Mouse (Mus musculus) neural tube, embryonic 13.5 days (tissue): ENCODE measurements around the gene Vps39. TPM values are rescaled to one million over a fixed set of nuclear protein-coding genes. Genes with fewer than 3 reads are reported as not detected.

Experiments used
- ATAC-seq: fragments of 200-750 bp; cut with Nextera tagmentation; 2 replicates; pipeline ENCODE4 v1.8.0; 2017; ENCODE audit warnings: low read depth, mild to moderate bottlenecking, moderate TSS enrichment, moderate library complexity
- H3K27ac ChIP-seq: fragments of 300-500 bp; sonication (generic); replicated peaks from 2 replicates; pipeline ENCODE4 v1.5.1; 2015; ENCODE audit warnings: moderate library complexity, mild to moderate bottlenecking, inconsistent platforms
- H3K27me3 ChIP-seq: fragments of 300-500 bp; sonication (generic); 2 replicates; pipeline ENCODE4 v1.6.1; 2015; ENCODE audit warnings: mild to moderate bottlenecking, inconsistent platforms
- H3K36me3 ChIP-seq: fragments of 300-500 bp; sonication (generic); 2 replicates; pipeline ENCODE4 v1.6.1; 2015; ENCODE audit warnings: mild to moderate bottlenecking, inconsistent platforms
- H3K4me1 ChIP-seq: fragments of 300-500 bp; sonication (generic); replicated peaks from 2 replicates; pipeline ENCODE4 v1.6.1; 2015; ENCODE audit warnings: inconsistent platforms
- H3K4me2 ChIP-seq: fragments of 300-500 bp; sonication (generic); 2 replicates; pipeline ENCODE4 v1.6.1; 2015; ENCODE audit warnings: inconsistent platforms, mild to moderate bottlenecking, moderate library complexity
- H3K4me3 ChIP-seq: fragments of 300-500 bp; sonication (generic); 2 replicates; pipeline ENCODE4 v1.5.1; 2015; ENCODE audit warnings: mild to moderate bottlenecking, inconsistent platforms
- H3K9ac ChIP-seq: fragments of 300-500 bp; sonication (generic); 2 replicates; pipeline ENCODE4 v1.6.1; 2015; ENCODE audit warnings: moderate library complexity, mild to moderate bottlenecking, inconsistent platforms
- H3K9me3 ChIP-seq: fragments of 300-500 bp; sonication (generic); 2 replicates; pipeline ENCODE4 v1.6.1; 2016; ENCODE audit warnings: inconsistent platforms
- WGBS: fragments of 180-500 bp; shearing (Covaris S2); methylation state at CpG from one replicate; pipeline ENCODE4 v1.1.7; 2015; 5-methylcytosine and 5-hydroxymethylcytosine counted together
- polyA plus RNA-seq: library from polyadenylated mRNA; unstranded; fragments of >200 nt; fragmentation: Nextera tagmentation; extraction: Ambion mirVana; gene quantifications from 2 replicates; pipeline ENCODE4 v1.2.1, GENCODE M21; 2015

The Vps39 gene
- polyA plus RNA-seq, 1 experiment from 2014 or later: 42.4 TPM

DNA sequence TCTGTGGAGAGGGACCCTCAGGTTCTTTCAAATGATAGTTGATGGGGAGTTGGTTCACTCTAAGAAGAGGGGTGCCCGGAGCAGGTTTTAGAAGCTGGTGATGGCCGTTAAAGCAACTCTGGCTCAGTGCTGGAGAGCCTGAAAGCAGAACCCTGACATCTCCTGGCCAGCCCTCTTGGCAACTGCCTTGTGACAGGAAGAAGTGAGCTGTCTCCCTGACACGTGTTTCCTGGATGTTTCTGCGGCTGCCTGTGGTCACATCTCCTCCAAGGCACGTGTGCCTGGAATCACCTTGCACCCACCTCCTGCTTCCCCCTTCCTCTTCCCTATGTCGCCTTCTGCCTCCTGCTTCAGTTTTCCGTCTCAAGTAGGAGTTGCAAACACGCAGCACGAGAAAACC lies 4.8 kb downstream of the Vps39 start:
- H3K4me2 ChIP-seq: no peak overlapping the region
- H3K9ac ChIP-seq: no peak overlapping the region
- no peak overlapping the region for H3K4me3 ChIP-seq
- peaks cover 23% of the 10 kb centered on the region for H3K4me1 ChIP-seq
- ATAC-seq: no peak
- WGBS: 94% methylated on average over 9 of the region's 9 CpGs
- H3K27ac ChIP-seq: no peak overlapping the region
- peaks cover 62% of the 10 kb centered on the region for H3K36me3 ChIP-seq
- H3K9me3 ChIP-seq: no peaks in the 10 kb centered on the region
- H3K27me3 ChIP-seq: no peaks in the 10 kb centered on the region

- no peaks in the 10 kb centered on the region for H3K9me3 ChIP-seq
- H3K36me3 ChIP-seq: peaks cover 96% of the 10 kb centered on the region
- no peak overlapping the region for H3K27ac ChIP-seq
- H3K27me3 ChIP-seq: no peaks in the 10 kb centered on the region
- H3K4me2 ChIP-seq: no peak overlapping the region
- no peak for ATAC-seq
- H3K4me3 ChIP-seq: no peak overlapping the region
- H3K4me1 ChIP-seq: no peaks in the 10 kb centered on the region
- 100% methylated on average over 1 of the region's 1 CpGs for WGBS
- H3K9ac ChIP-seq: no peak overlapping the region
Measured at GRCm38 (mm10) chr2:120341741-120342140, 11.2 kb downstream of the Vps39 start.

GRCm38 (mm10) chr2:120337886-120338285 lies 15.1 kb downstream of the Vps39 start:
- Histone ChIP-seq H3K4me1 (no peaks in the 10 kb centered on the region), H3K27ac (no peak overlapping the region), H3K9ac (no peak overlapping the region), H3K9me3 (no peaks in the 10 kb centered on the region), H3K27me3 (no peaks in the 10 kb centered on the region), H3K4me3 (no peak overlapping the region), H3K36me3 (peaks cover 94% of the 10 kb centered on the region), H3K4me2 (no peak overlapping the region)
- no peak for ATAC-seq
- 84% methylated on average over 2 of the region's 2 CpGs for WGBS

DNA sequence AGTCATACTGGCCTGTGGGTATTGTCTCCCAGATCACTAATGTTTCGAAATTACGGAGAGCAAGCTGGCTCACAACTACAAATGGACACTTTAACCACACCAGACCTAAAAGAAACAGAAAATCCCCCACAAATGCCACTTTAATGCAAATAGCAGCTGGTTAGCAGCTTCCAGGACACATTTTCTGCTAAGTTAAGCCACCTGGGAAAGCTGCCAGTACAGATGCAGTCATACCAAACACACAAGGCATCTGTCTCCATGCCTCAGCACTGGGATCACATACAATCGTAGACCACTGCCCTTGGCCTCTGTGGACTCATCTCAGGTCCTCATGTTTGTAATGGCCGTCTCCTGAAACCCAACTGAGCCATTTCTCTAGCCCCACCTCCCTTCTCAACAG lies 21.4 kb downstream of the Vps39 start:
- Histone ChIP-seq H3K27ac (no peak overlapping the region), H3K36me3 (peaks cover 86% of the 10 kb centered on the region), H3K4me3 (no peak overlapping the region), H3K4me2 (no peak overlapping the region), H3K27me3 (no peaks in the 10 kb centered on the region), H3K9ac (no peak overlapping the region), H3K9me3 (no peaks in the 10 kb centered on the region), H3K4me1 (no peaks in the 10 kb centered on the region)
- WGBS: 91% methylated on average over 4 of the region's 4 CpGs
- no peak for ATAC-seq

DNA sequence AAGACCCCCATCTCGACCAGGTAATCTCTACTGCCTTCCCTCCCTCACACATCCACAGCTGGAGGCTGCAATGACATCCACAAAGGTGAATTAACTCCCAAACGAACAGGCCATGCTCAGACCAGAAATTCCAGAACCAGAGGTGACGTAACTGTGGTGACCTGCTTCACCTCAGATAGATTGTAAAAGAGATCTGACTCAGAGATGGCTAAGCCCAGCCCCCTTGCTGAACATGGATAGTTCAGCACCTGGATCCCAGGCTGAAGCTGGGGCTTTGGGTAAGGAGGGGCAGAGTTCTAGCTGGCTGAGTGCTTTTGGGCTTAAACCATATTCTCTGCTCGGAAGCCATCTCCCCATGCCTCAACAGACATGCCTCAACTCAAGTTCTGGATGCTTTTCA lies 37.9 kb downstream of the Vps39 start:
- H3K4me3 ChIP-seq: no peak overlapping the region
- no peak for ATAC-seq
- 72% methylated on average over 4 of the region's 4 CpGs for WGBS

GRCm38 (mm10) chr2:120314487-120314886 lies 38.5 kb downstream of the Vps39 start:
- ATAC-seq: no peak
- no peak overlapping the region for H3K4me2 ChIP-seq
- no peaks in the 10 kb centered on the region for H3K4me1 ChIP-seq
- peaks cover 44% of the 10 kb centered on the region for H3K36me3 ChIP-seq
- H3K9ac ChIP-seq: no peak overlapping the region
- no peak overlapping the region for H3K27ac ChIP-seq
- H3K4me3 ChIP-seq: no peak overlapping the region
- no peaks in the 10 kb centered on the region for H3K27me3 ChIP-seq
- 84% methylated on average over 4 of the region's 4 CpGs for WGBS
- H3K9me3 ChIP-seq: no peaks in the 10 kb centered on the region

More for the DNA sequence above, 37.9 kb downstream of the Vps39 start:
- H3K9me3 ChIP-seq: no peaks in the 10 kb centered on the region
- H3K9ac ChIP-seq: no peak overlapping the region
- no peaks in the 10 kb centered on the region for H3K4me1 ChIP-seq
- no peak overlapping the region for H3K4me2 ChIP-seq
- H3K27ac ChIP-seq: no peak overlapping the region
- H3K36me3 ChIP-seq: peaks cover 49% of the 10 kb centered on the region
- no peaks in the 10 kb centered on the region for H3K27me3 ChIP-seq

GRCm38 (mm10) chr2:120313976-120314375 lies 39.0 kb downstream of the Vps39 start, which contains the start of gene Pla2g4f:
TSS of gene Pla2g4f (minus strand) at chr2:120314165.
- H3K36me3 ChIP-seq: peaks cover 39% of the 10 kb centered on the region
- H3K4me2 ChIP-seq: no peak within 1 kb of the TSS
- WGBS: 63% methylated on average over 3 of the region's 3 CpGs
- no peaks in the 10 kb centered on the region for H3K9me3 ChIP-seq
- H3K27me3 ChIP-seq: no peaks in the 10 kb centered on the region
- no peaks in the 10 kb centered on the region for H3K4me1 ChIP-seq
- no peak within 1 kb of the TSS for H3K27ac ChIP-seq
- H3K9ac ChIP-seq: no peak within 1 kb of the TSS
- H3K4me3 ChIP-seq: no peak within 1 kb of the TSS
- no peak for ATAC-seq

GRCm38 (mm10) chr2:120312276-120312825 lies 40.6 kb downstream of the Vps39 start:
- WGBS: 90% methylated on average over 7 of the region's 7 CpGs
- Histone ChIP-seq H3K27ac (no peak overlapping the region), H3K36me3 (peaks cover 23% of the 10 kb centered on the region), H3K9me3 (no peaks in the 10 kb centered on the region), H3K4me2 (no peak overlapping the region), H3K27me3 (no peaks in the 10 kb centered on the region), H3K9ac (no peak overlapping the region), H3K4me3 (no peak overlapping the region), H3K4me1 (no peaks in the 10 kb centered on the region)
- no peak for ATAC-seq

GRCm38 (mm10) chr2:120304113-120304512 lies 48.8 kb downstream of the Vps39 start:
- WGBS: 33% methylated on average over 3 of the region's 3 CpGs
- no peak for ATAC-seq
- Histone ChIP-seq H3K9me3 (no peaks in the 10 kb centered on the region), H3K36me3 (no peaks in the 10 kb centered on the region), H3K4me1 (no peaks in the 10 kb centered on the region), H3K27ac (no peak overlapping the region), H3K9ac (no peak overlapping the region), H3K27me3 (no peaks in the 10 kb centered on the region), H3K4me3 (no peak overlapping the region), H3K4me2 (no peak overlapping the region)

GRCm38 (mm10) chr2:120301076-120301475 lies 51.9 kb downstream of the Vps39 start:
- Histone ChIP-seq H3K4me1 (no peaks in the 10 kb centered on the region), H3K27me3 (no peaks in the 10 kb centered on the region), H3K27ac (no peak overlapping the region), H3K4me3 (no peak overlapping the region), H3K9ac (no peak overlapping the region), H3K4me2 (no peak overlapping the region), H3K9me3 (no peaks in the 10 kb centered on the region), H3K36me3 (no peaks in the 10 kb centered on the region)
- WGBS: 96% methylated on average over 6 of the region's 6 CpGs
- no peak for ATAC-seq

GRCm38 (mm10) chr2:120299866-120300265 lies 53.1 kb downstream of the Vps39 start:
- no peak for ATAC-seq
- WGBS: 92% methylated on average over 4 of the region's 4 CpGs
- Histone ChIP-seq H3K27ac (no peak overlapping the region), H3K4me3 (no peak overlapping the region), H3K4me1 (no peaks in the 10 kb centered on the region), H3K36me3 (no peaks in the 10 kb centered on the region), H3K4me2 (no peak overlapping the region), H3K9me3 (no peaks in the 10 kb centered on the region), H3K27me3 (no peaks in the 10 kb centered on the region), H3K9ac (no peak overlapping the region)

DNA sequence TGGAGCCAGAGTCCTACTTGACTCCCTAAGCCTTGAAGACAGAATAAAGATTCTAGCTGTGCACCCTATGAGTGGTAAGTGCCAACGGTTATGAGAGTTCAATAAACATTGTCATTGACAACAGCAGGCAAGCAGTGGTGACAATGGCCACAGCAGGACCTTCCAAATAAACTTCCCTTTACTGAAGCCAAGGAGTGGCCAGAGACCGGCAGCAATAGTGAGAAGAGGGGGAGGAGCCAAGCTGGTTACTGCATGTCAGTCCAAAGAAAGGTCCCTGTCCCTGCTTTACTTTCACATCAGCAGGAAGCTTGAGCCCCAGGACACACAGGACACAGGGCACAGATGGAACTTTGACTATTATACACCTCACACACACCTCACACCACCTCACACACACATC lies 56.8 kb downstream of the Vps39 start:
- WGBS: 9% methylated on average over 2 of the region's 2 CpGs
- no peaks in the 10 kb centered on the region for H3K36me3 ChIP-seq

GRCm38 (mm10) chr2:120291471-120292078 lies 61.4 kb downstream of the Vps39 start:
- no peaks in the 10 kb centered on the region for H3K9me3 ChIP-seq
- H3K27me3 ChIP-seq: no peaks in the 10 kb centered on the region
- H3K4me1 ChIP-seq: no peaks in the 10 kb centered on the region
- no peak overlapping the region for H3K4me2 ChIP-seq
- 88% methylated on average over 8 of the region's 9 CpGs for WGBS
- no peak for ATAC-seq
- no peak overlapping the region for H3K4me3 ChIP-seq
- H3K36me3 ChIP-seq: no peaks in the 10 kb centered on the region
- H3K9ac ChIP-seq: no peak overlapping the region
- H3K27ac ChIP-seq: no peak overlapping the region

More for the DNA sequence above, 56.8 kb downstream of the Vps39 start:
- H3K27me3 ChIP-seq: no peaks in the 10 kb centered on the region
- ATAC-seq: no peak
- no peaks in the 10 kb centered on the region for H3K4me1 ChIP-seq
- H3K9me3 ChIP-seq: no peaks in the 10 kb centered on the region
- no peak overlapping the region for H3K27ac ChIP-seq
- no peak overlapping the region for H3K9ac ChIP-seq
- no peak overlapping the region for H3K4me3 ChIP-seq
- no peak overlapping the region for H3K4me2 ChIP-seq
